Mouse (Mus musculus) embryonic stem cell, embryonic (primary cell): ENCODE data around the gene Ehd2.

Experiments used
- CTCF ChIA-PET, 4 experiments: fragments of 300-600 bp in 2 of 4; fragments of 350-600 bp in 2 of 4; sonication (Branson Sonifier 250); formaldehyde crosslinking; loops; one replicate each; lab custom pipeline; 2022; ENCODE audit warnings: inconsistent platforms in 2 of 4; lab: Charles Lee
- POLR2A ChIA-PET, 4 experiments: fragments of 300-600 bp in 2 of 4; fragments of 350-600 bp in 2 of 4; sonication (Branson Sonifier 250); formaldehyde crosslinking; loops; one replicate each; lab custom pipeline; 2022; ENCODE audit warnings: antibody characterized with exemption in 4 of 4, inconsistent platforms in 1 of 4; lab: Charles Lee

Ehd2 gene

GRCm38 (mm10) chr7:15967312-15967711, at the start of gene Ehd2:
Ehd2 (minus strand) TSS chr7:15967567.
- ChIA-PET CTCF (interaction anchor here (0.5 to 7.0 kb wide), 52 partner anchors 7 to 745 kb away, joined by 3 to 76 read pairs (median 4); partner anchors contain the start of genes Meis3 (in 2 of the 4), Napa (in 1 of the 4) and Slc8a2 (in 1 of the 4)), POLR2A (interaction anchor here in 3 of 4 experiments (0.9 to 6.0 kb wide), 11 partner anchors 14 to 31 kb away, joined by 3 to 53 read pairs (median 4); partner anchors contain the start of gene Nop53 (in 1 of the 3))

- ChIA-PET CTCF (interaction anchor here in 2 of 4 experiments (0.6 to 2.9 kb wide), 3 partner anchors 37 to 242 kb away, joined by 3 to 15 read pairs (median 11); no protein-coding TSS in a partner anchor), POLR2A (interaction anchor here in 2 of 4 experiments (1.1 to 1.4 kb wide), 3 partner anchors 10 to 36 kb away, joined by 3 to 5 read pairs (median 4); no protein-coding TSS in a partner anchor)
Measured at GRCm38 (mm10) chr7:16015384-16015783, 48.0 kb upstream of the Ehd2 start.

GRCm38 (mm10) chr7:16014521-16015175, 47.3 kb upstream of the Ehd2 start:
- POLR2A ChIA-PET, result interaction anchor here in 3 of 4 experiments (0.6 to 1.4 kb wide), 5 partner anchors 9 to 248 kb away, joined by 3 to 5 read pairs (median 4); no protein-coding TSS in a partner anchor
- CTCF ChIA-PET, result interaction anchor here in 1 of 4 experiments (1.6 to 2.9 kb wide), 2 partner anchors 38 to 84 kb away, joined by 3 to 11 read pairs; no protein-coding TSS in a partner anchor

GRCm38 (mm10) chr7:16013722-16014275, 46.4 kb upstream of the Ehd2 start:
- POLR2A ChIA-PET, result interaction anchor here in 1 of 4 experiments (0.8 kb wide), 1 partner anchor 30 kb away, joined by 5 read pairs; no protein-coding TSS in a partner anchor
- CTCF ChIA-PET, result interaction anchor here in 3 of 4 experiments (0.6 to 2.4 kb wide), 4 partner anchors 38 to 249 kb away, joined by 3 to 22 read pairs (median 8); partner anchors contain the start of gene Meis3 (in 1 of the 3)

- CTCF ChIA-PET, result interaction anchor here in 3 of 4 experiments (0.6 to 2.4 kb wide), 10 partner anchors 9 to 250 kb away, joined by 3 to 22 read pairs (median 4); partner anchors contain the start of gene Meis3 (in 1 of the 3)
- POLR2A ChIA-PET, result interaction anchor here in 2 of 4 experiments (1.2 to 1.6 kb wide), 3 partner anchors 9 to 86 kb away, joined by 3 to 5 read pairs (median 4); partner anchors contain the start of genes Bicra (in 1 of the 2) and Napa (in 1 of the 2)
Measured at GRCm38 (mm10) chr7:16012576-16013263, 45.4 kb upstream of the Ehd2 start.

- CTCF ChIA-PET, result interaction anchor here in 2 of 4 experiments (1.0 to 2.4 kb wide), 3 partner anchors 8 to 40 kb away, joined by 3 to 11 read pairs (median 3); no protein-coding TSS in a partner anchor
- POLR2A ChIA-PET, result interaction anchor here in 2 of 4 experiments (1.0 to 1.5 kb wide), 3 partner anchors 7 to 87 kb away, joined by 3 to 4 read pairs (median 3); partner anchors contain the start of gene Napa (in 1 of the 2)
Measured at GRCm38 (mm10) chr7:16011418-16012085, 44.2 kb upstream of the Ehd2 start.

GRCm38 (mm10) chr7:16010649-16011048, 43.3 kb upstream of the Ehd2 start:
- ChIA-PET CTCF (interaction anchor here in 1 of 4 experiments (1.0 kb wide), 1 partner anchor 13 kb away, joined by 3 read pairs; no protein-coding TSS in a partner anchor), POLR2A (interaction anchor here in 1 of 4 experiments (1.0 kb wide), 1 partner anchor 35 kb away, joined by 3 read pairs; no protein-coding TSS in a partner anchor)

GRCm38 (mm10) chr7:16009636-16010035, 42.3 kb upstream of the Ehd2 start:
- CTCF ChIA-PET, result interaction anchor here in 1 of 4 experiments (0.6 kb wide), 1 partner anchor 16 kb away, joined by 3 read pairs; no protein-coding TSS in a partner anchor
- POLR2A ChIA-PET, result interaction anchor here in 1 of 4 experiments (1.1 kb wide), 1 partner anchor 55 kb away, joined by 3 read pairs; no protein-coding TSS in a partner anchor

- ChIA-PET POLR2A (interaction anchor here in 3 of 4 experiments (0.7 to 2.0 kb wide), 23 partner anchors 10 to 113 kb away, joined by 3 to 9 read pairs (median 4); partner anchors contain the start of genes Bicra (in 1 of the 3) and Napa (in 1 of the 3)), CTCF (interaction anchor here in 3 of 4 experiments (0.5 to 3.0 kb wide), 10 partner anchors 11 to 258 kb away, joined by 3 to 12 read pairs (median 4); partner anchors contain the start of gene Bicra (in 1 of the 3))
Measured at GRCm38 (mm10) chr7:16005020-16005419, 37.7 kb upstream of the Ehd2 start.

- ChIA-PET POLR2A (interaction anchor here in 3 of 4 experiments (0.6 to 2.0 kb wide), 24 partner anchors 8 to 125 kb away, joined by 3 to 9 read pairs (median 4); partner anchors contain the start of genes Bicra (in 1 of the 3), Napa (in 1 of the 3) and Slc8a2 (in 1 of the 3)), CTCF (interaction anchor here in 3 of 4 experiments (0.7 to 3.0 kb wide), 12 partner anchors 8 to 56 kb away, joined by 3 to 12 read pairs (median 4); partner anchors contain the start of gene Bicra (in 1 of the 3))
Measured at GRCm38 (mm10) chr7:16004177-16004856, 37.0 kb upstream of the Ehd2 start.

- CTCF ChIA-PET, result interaction anchor here in 1 of 4 experiments (3.0 kb wide), 1 partner anchor 21 kb away, joined by 12 read pairs; no protein-coding TSS in a partner anchor
Measured at GRCm38 (mm10) chr7:16003032-16003431, 35.7 kb upstream of the Ehd2 start.

GRCm38 (mm10) chr7:16002171-16002570, 34.8 kb upstream of the Ehd2 start:
- CTCF ChIA-PET, result no interaction called here
- POLR2A ChIA-PET, result interaction anchor here in 1 of 4 experiments (0.9 to 1.2 kb wide), 2 partner anchors 12 to 21 kb away, joined by 3 read pairs; no protein-coding TSS in a partner anchor

More at GRCm38 (mm10) chr7:16003032-16003431, 35.7 kb upstream of the Ehd2 start:
- POLR2A ChIA-PET, result interaction anchor here in 1 of 4 experiments (2.0 kb wide), 1 partner anchor 95 kb away, joined by 7 read pairs; the partner anchor contains the start of gene Napa

GRCm38 (mm10) chr7:16001691-16002090, 34.3 kb upstream of the Ehd2 start:
- POLR2A ChIA-PET, result interaction anchor here in 1 of 4 experiments (0.9 to 1.2 kb wide), 2 partner anchors 11 to 20 kb away, joined by 3 read pairs; no protein-coding TSS in a partner anchor

GRCm38 (mm10) chr7:15993789-15994188, 26.4 kb upstream of the Ehd2 start:
- CTCF ChIA-PET, result interaction anchor here (0.5 to 1.6 kb wide), 9 partner anchors 11 to 58 kb away, joined by 3 to 8 read pairs (median 5); no protein-coding TSS in a partner anchor
- POLR2A ChIA-PET, result interaction anchor here in 3 of 4 experiments (0.6 to 1.7 kb wide), 7 partner anchors 10 to 901 kb away, joined by 3 to 12 read pairs (median 4); no protein-coding TSS in a partner anchor

More at GRCm38 (mm10) chr7:16001691-16002090, 34.3 kb upstream of the Ehd2 start:
- CTCF ChIA-PET, result no interaction called here

GRCm38 (mm10) chr7:15993152-15993551, 25.8 kb upstream of the Ehd2 start:
- CTCF ChIA-PET, result interaction anchor here (0.9 to 1.6 kb wide), 8 partner anchors 10 to 58 kb away, joined by 3 to 8 read pairs (median 5); no protein-coding TSS in a partner anchor
- POLR2A ChIA-PET, result interaction anchor here in 2 of 4 experiments (0.8 to 1.7 kb wide), 6 partner anchors 10 to 53 kb away, joined by 3 to 6 read pairs (median 4); no protein-coding TSS in a partner anchor
